ENCODE assay signal across 28 mouse cellular contexts in the genomic region with DNA sequence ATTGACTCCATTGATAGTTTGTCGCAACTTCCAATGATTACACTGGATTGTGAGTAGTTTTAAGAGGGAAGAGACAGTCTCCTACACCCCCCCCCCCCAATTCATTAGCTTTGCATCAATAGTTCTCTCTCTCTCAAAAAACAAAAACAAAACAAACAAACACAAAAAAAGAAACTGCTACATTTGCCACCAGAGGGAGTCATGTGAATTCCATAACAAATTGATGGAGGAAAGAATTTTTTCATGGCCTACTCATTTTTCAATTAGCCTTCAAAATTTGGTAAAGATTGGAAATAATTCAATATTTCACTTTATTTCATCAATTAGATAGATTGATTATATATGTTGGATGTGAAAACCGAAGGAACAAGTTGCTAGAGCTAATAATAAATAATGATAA.
A peak's percentile ranks its signal among the peaks of the same experiment; 100 is the strongest.
DNase-seq lines count a peak whose midpoint lies in the region; ATAC-seq and TF ChIP-seq lines count a peak whose summit lies in the region.
"Had no signal": no experiment of that assay in that cellular context is flagged by ENCODE, and none has a peak within 500 bp of the region (broad histone marks: within the 10 kb centered on the region; RNA-seq: fewer than 3 reads in every experiment).

No protein-coding gene starts in this region.

- no peaks in the 10 kb centered on the region for H3K9me3 ChIP-seq in forebrain, postnatal 0 days (ENCODE audit: low read length)
- H3K9me3 ChIP-seq in forebrain, embryonic 15.5 days: no peaks in the 10 kb centered on the region
- no peaks in the 10 kb centered on the region for H3K9me3 ChIP-seq in lung, postnatal 0 days (ENCODE audit: low read length)
- H3K9me3 ChIP-seq: embryonic facial prominence, embryonic 12.5 days; forebrain, embryonic 10.5 days; hindbrain, embryonic 12.5 days; lung, embryonic 15.5 days; megakaryocyte, embryonic 14.5 days; neural tube, embryonic 13.5 days had no signal

- DNase-seq in forebrain, postnatal 0 days: no peak
- peak; percentile 4 for DNase-seq in lung, postnatal 0 days (ENCODE audit: low spot score)
- DNase-seq in lung, postnatal 14 days: no peak
- DNase-seq in 416B (ENCODE audit: low read depth): peak; percentile 17
- peak; percentile 63 for DNase-seq in adipocyte (ENCODE audit: low spot score)
- DNase-seq in kidney, adult 11 months: no peak
- DNase-seq in kidney, adult 2 months: no peak
- DNase-seq: adrenal gland, postnatal 36 days; B cell, adult 2 months; cerebellum, adult 8-10 months; gastrocnemius, postnatal 14 days; heart, postnatal 14 days; kidney, adult 8-10 months; kidney, postnatal 10 days; liver; lung, postnatal 4 days; right cerebral cortex, postnatal 4 days; thymus, adult 2 months; thymus, postnatal 36 days had no signal

- peak; percentile 19; the same call in 1 of the 2 replicates for TF ChIP-seq CTCF in forebrain, postnatal 0 days (IDR thresholded peaks at IDR 0.05; ENCODE audit: low read depth)
- TF ChIP-seq CTCF in lung, postnatal 0 days (IDR thresholded peaks at IDR 0.05): no peak
- TF ChIP-seq CTCF in kidney, adult 2 months (conservative IDR thresholded peaks at IDR 0.05; ENCODE audit: insufficient read depth, insufficient read length, low read depth, low read length): no peak

- H3K27ac ChIP-seq in forebrain, postnatal 0 days (ENCODE audit: low read depth, low read length): no peak overlapping the region
- no peak overlapping the region for H3K27ac ChIP-seq in forebrain, embryonic 15.5 days (replicated peaks)
- H3K27ac ChIP-seq in lung, postnatal 0 days (ENCODE audit: low read length): no peak overlapping the region
- no peak overlapping the region for H3K27ac ChIP-seq in kidney, adult 2 months (ENCODE audit: insufficient read depth, low read depth, low read length)
- H3K27ac ChIP-seq: embryonic facial prominence, embryonic 12.5 days; forebrain, embryonic 10.5 days; hindbrain, embryonic 12.5 days; liver, embryonic 14.5 days; lung, embryonic 15.5 days; neural tube, embryonic 13.5 days had no signal

- H3K27me3 ChIP-seq in forebrain, postnatal 0 days (ENCODE audit: insufficient read depth, low read length): no peaks in the 10 kb centered on the region
- H3K27me3 ChIP-seq in forebrain, embryonic 15.5 days: no peaks in the 10 kb centered on the region
- no peaks in the 10 kb centered on the region for H3K27me3 ChIP-seq in lung, postnatal 0 days (replicated peaks; ENCODE audit: insufficient read depth, low read length)
- H3K27me3 ChIP-seq in kidney, adult 2 months (replicated peaks; ENCODE audit: control insufficient read depth, insufficient read depth, low read length): no peaks in the 10 kb centered on the region
- H3K27me3 ChIP-seq: embryonic facial prominence, embryonic 12.5 days; hindbrain, embryonic 12.5 days; lung, embryonic 15.5 days; megakaryocyte, embryonic 14.5 days; neural tube, embryonic 13.5 days had no signal

- ATAC-seq in forebrain, postnatal 0 days: no peak
- ATAC-seq in forebrain, embryonic 15.5 days (replicated peaks): no peak
- no peak for ATAC-seq in lung, postnatal 0 days
- ATAC-seq: Patski had no signal

- no peak for TF ChIP-seq POLR2A in kidney, adult 2 months (IDR thresholded peaks at IDR 0.05; ENCODE audit: low read depth, low read length)

- no peak overlapping the region for H3K4me2 ChIP-seq in forebrain, postnatal 0 days (ENCODE audit: low read depth)
- no peak overlapping the region for H3K4me2 ChIP-seq in forebrain, embryonic 15.5 days (replicated peaks)
- H3K4me2 ChIP-seq in lung, postnatal 0 days (replicated peaks; ENCODE audit: low read depth, low read length): no peak overlapping the region
- H3K4me2 ChIP-seq: embryonic facial prominence, embryonic 12.5 days; hindbrain, embryonic 12.5 days; lung, embryonic 15.5 days; neural tube, embryonic 13.5 days had no signal

- H3K4me1 ChIP-seq in forebrain, postnatal 0 days (ENCODE audit: insufficient read depth): no peaks in the 10 kb centered on the region
- H3K4me1 ChIP-seq in forebrain, embryonic 15.5 days: no peaks in the 10 kb centered on the region
- no peaks in the 10 kb centered on the region for H3K4me1 ChIP-seq in lung, postnatal 0 days (ENCODE audit: insufficient read depth, low read depth, low read length)
- H3K4me1 ChIP-seq in kidney, adult 2 months (ENCODE audit: control insufficient read depth, insufficient read depth, low read length): no peaks in the 10 kb centered on the region
- H3K4me1 ChIP-seq: embryonic facial prominence, embryonic 12.5 days; forebrain, embryonic 10.5 days; hindbrain, embryonic 12.5 days; lung, embryonic 15.5 days; megakaryocyte, embryonic 14.5 days; neural tube, embryonic 13.5 days had no signal

- no peak overlapping the region for H3K4me3 ChIP-seq in forebrain, postnatal 0 days (ENCODE audit: low read depth, low read length)
- no peak overlapping the region for H3K4me3 ChIP-seq in forebrain, embryonic 15.5 days
- H3K4me3 ChIP-seq in lung, postnatal 0 days (ENCODE audit: low read depth, low read length): no peak overlapping the region
- H3K4me3 ChIP-seq in kidney, adult 2 months (ENCODE audit: insufficient read depth, low read depth, low read length): no peak overlapping the region
- H3K4me3 ChIP-seq: embryonic facial prominence, embryonic 12.5 days; forebrain, embryonic 10.5 days; hindbrain, embryonic 12.5 days; lung, embryonic 15.5 days; megakaryocyte, embryonic 14.5 days; neural tube, embryonic 13.5 days had no signal

- 86% methylated on average over 2 of the region's 2 CpGs for WGBS in forebrain, postnatal 0 days
- 89% methylated on average over 2 of the region's 2 CpGs for WGBS in forebrain, embryonic 15.5 days
- 75% methylated on average over 2 of the region's 2 CpGs for WGBS in lung, postnatal 0 days
- WGBS in kidney, adult 2 months: 76% methylated on average over 2 of the region's 2 CpGs

- no peaks in the 10 kb centered on the region for H3K36me3 ChIP-seq in forebrain, postnatal 0 days (ENCODE audit: insufficient read depth)
- H3K36me3 ChIP-seq in forebrain, embryonic 15.5 days: no peaks in the 10 kb centered on the region
- H3K36me3 ChIP-seq in lung, postnatal 0 days (ENCODE audit: insufficient read depth, low read length): no peaks in the 10 kb centered on the region
- H3K36me3 ChIP-seq in kidney, adult 2 months (ENCODE audit: control insufficient read depth, insufficient read depth, low read length): no peaks in the 10 kb centered on the region
- H3K36me3 ChIP-seq: embryonic facial prominence, embryonic 12.5 days; forebrain, embryonic 10.5 days; hindbrain, embryonic 12.5 days; lung, embryonic 15.5 days; neural tube, embryonic 13.5 days had no signal

- no peak for TF ChIP-seq EP300 in lung, postnatal 0 days (IDR thresholded peaks at IDR 0.05)

- no peak overlapping the region for H3K9ac ChIP-seq in forebrain, postnatal 0 days
- H3K9ac ChIP-seq in forebrain, embryonic 15.5 days (replicated peaks): no peak overlapping the region
- no peak overlapping the region for H3K9ac ChIP-seq in lung, postnatal 0 days (replicated peaks; ENCODE audit: low read depth)
- H3K9ac ChIP-seq: embryonic facial prominence, embryonic 12.5 days; hindbrain, embryonic 12.5 days; liver, embryonic 14.5 days; lung, embryonic 15.5 days; neural tube, embryonic 13.5 days had no signal

Comparison
In these comparisons a context has a peak if more than half of its experiments do, and no peak if none do; other contexts are left out.
1. DNase-seq: peak in lung, postnatal 0 days (single experiment), 416B (single experiment) and adipocyte (single experiment); none in forebrain, postnatal 0 days (single experiment), lung, postnatal 14 days (single experiment), kidney, adult 11 months (single experiment) and kidney, adult 2 months (single experiment).